Mouse (Mus musculus) inflammation-experienced regulatory T-cells, adult 6 months (primary cell): ENCODE data around the gene Fer. TPM values are rescaled to one million over a fixed set of nuclear protein-coding genes. Genes with fewer than 3 reads are reported as not detected.

Experiments
- ATAC-seq: one replicate; pipeline ENCODE4 v1.8.0; 2017
- polyA plus RNA-seq, 3 experiments: library from polyadenylated mRNA; unstranded; fragments of 100-300 nt; shearing (Covaris generic); gene quantifications; one replicate each; pipeline ENCODE4 v1.2.1; 2017

Gene Fer
- polyA plus RNA-seq, 3 experiments from 2014 or later = 0.91 TPM; not detected in 2

DNA sequence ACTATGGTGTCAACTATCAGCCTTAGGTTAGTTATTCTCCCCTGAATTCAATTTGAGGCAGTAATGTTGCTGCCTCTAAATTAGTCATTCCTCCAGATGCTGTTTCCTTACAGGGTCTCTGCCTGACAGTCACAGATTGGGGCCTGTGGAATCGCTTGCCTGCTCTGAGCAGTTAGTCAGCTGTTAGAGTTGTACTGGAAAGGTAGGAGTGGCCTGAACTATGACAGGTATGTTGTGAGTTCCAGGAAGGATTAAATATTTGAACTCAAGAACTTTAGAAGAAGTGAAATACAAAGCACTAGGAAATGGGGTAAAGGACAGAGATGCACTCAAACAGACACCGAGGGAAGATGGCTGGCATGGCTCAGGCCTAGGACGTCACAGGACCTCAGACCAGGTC lies 233.9 kb downstream of the Fer start:
- no peak for ATAC-seq

DNA sequence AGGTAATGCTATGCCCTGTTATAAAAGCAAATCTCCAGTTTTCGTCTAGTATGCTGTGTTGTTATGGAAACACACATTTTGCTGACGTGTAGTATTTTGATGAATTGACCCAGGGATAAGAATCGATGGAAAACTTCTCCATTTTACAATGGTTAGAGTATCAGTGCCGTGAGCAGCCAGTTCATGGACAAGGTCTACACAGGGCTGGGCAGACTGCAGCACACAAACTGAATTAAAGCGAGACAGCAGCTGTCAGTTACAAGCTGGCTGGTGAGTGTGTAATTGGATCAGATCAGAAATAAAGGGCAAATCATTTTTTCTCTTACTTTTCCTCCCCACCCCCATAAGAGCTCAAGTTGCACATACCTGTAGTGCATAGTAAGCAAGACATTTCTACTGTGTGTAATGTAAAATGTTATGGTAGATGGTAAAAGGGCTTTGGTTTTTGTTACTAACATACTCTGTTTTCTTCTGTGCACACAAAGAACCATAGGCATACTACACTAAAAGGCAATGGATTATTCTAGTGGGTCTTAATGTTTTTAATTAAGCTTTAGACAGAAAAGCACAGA lies 235.0 kb downstream of the Fer start:
- ATAC-seq = no peak

DNA sequence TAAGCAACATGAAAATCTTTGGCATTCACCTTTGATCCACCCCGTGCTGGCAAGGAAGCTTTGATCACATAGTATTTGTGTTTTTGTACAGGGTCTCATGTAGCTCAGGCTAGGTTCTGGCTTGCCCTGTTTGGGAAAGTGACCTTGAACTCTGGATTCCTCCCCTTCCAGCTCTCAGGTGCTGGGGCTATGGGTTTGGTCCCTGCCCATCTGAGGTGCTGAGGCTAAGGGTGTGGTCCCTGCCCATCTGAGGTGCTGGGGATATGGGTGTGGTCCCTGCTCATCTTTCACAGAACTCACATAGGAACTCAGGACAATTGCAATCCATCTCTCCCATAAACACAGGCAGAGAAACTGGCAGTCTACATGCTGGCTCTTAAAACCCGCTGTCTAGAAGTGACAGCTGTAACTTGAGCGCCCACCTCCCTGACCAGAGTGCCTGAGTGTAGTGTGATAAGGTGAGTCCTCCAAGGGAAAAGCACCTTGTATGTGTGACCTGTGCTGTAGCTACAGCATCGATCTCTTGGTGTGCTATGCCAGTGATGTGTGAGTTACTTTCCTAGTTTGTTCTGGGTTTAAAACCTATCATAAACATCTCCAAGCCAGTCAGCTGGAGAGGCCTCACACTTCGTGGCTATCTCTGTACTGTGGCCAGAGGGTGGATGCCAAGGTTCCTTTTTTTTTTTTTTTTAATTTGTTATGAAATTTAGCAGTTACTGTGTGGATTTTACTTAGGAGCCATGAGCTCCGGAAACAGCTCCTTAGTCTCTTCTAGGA lies 236.7 kb downstream of the Fer start:
- ATAC-seq = no peak

DNA sequence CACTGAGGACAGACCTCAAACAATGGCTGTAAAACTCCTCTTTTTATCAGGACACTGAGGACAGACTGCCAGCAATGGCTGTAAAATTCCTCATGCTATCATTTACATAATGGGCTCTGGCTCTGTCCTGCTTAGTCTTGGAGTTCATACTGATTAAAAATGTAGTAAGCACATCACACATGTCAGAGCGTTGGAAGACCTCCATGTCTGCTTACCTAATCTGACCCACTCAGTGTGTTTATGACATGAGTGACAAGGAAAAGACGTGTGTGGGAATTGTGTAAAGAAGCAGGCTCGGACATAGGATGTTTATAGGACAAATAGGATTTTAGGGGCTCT lies 237.3 kb downstream of the Fer start:
- no peak for ATAC-seq

DNA sequence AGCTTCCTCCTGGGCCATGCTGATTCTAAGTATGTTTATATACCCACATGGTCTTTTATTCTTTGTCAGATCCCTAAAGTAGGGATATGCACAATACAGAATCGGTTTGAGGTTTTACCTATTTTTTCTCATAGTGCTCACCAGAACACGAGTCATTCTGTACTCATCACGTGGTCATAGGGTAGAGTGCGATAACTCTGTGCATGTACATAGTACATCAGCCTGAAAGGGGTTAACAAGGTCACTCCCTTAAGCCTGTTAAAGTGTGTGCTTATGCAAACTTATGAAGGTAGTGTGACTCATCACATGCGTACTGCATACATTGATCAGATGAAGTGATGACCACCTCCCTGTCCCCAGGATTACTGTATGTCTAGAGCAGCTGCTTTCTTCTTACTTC lies 245.9 kb downstream of the Fer start:
- no peak for ATAC-seq

DNA sequence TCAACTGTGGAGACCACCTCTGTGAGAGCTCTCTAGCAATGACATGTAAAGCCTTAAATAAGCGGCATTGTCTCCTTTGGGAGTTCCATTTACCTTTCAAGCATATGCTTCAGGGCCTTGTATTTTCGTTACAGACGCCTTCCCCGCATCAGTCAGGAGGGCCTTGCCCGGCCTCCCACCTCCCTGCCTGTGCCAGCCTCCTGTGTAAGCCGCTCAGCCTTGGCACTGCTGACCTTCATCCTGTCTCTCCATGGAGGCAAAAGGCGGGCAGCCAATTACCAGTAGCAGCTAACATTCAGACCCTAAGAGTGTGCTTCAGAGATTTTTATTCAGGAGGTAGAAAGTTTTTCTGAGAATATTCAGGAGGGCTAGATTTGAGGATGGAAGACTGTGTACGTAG lies 247.0 kb downstream of the Fer start:
- no peak for ATAC-seq

DNA sequence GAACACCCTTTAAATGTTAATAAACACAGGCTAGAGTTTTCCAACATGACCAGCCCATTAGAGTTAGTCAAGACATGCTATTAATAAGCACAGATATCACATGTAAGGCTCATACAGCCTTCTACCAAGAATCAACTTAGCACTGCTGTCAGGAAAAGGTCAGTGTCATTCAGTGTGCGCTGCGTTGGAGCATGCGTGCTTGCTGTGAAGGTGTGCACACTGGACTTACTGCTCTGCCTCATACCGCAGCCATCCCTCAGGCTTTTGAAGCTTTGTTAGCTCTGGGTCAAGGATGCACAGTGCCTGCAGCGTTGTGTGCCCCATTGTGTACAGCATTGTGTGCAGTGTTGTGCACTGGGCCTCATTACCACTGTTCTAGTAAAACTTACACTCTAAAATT lies 250.8 kb downstream of the Fer start:
- no peak for ATAC-seq

DNA sequence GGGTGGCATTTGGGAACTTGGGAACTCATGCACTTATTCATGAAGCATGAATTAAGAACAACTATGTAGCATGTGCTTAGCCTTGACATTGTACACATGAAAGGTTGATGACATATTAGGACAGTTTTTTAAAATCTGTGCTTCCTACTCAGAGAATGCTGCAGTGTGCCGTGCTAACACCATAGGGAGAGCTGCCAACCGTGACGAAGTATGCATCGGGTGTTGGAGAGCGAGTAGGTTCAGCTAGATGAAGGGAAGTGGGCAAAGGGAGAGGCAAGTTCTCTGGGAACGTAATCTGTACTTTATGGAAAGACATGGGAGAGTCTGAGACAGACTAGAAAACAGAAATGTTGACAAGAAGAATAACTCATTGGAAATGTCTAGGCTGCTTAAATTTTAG lies 253.9 kb downstream of the Fer start:
- ATAC-seq = no peak

DNA sequence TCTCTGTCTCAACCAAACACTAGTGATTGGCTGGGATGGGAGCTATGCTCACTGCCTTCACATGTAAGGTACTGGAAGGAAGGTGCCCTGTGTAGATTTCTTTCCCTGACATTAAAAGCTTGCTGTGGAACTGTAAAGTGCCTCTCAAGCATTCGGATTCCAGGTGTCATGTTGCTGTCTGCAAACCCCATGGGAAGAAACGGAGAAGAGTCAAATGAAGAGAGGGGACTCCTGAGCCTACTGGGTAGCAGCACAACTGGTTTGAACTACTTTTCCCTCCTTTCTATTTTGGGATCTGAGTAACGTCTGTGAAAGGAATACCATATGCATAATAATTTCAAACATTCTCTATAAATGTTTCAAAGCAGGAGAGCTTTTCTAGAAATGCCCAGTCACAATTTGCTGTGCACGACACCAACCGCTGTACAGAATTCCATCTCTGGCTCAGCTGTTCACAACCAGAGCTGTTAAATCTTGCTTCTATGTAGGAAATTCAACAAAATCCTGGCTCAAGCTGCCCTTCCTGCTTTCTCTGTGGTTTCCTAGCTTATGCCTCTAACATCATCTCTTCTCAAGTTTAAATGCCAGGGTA lies 256.9 kb downstream of the Fer start:
- no peak for ATAC-seq

DNA sequence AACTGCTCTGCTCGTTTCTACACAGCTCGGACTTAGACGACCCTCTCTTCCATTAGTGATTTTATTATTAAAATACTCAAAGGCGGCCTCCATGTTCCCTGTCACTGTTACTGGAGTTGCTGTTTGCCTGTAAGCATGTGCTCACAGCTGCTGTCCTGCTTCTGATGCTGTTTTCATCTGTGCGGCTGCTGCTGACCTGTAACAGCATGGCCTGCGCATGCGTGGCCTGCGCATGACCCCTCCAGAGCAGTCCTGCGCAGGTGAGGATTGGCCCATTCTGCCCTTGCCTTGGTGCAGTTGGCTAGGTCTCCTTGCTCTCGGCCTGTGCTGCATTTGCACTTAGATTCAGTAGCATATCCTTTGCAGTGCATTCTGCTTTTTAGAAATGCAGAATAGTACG lies 259.7 kb downstream of the Fer start:
- no peak for ATAC-seq

DNA sequence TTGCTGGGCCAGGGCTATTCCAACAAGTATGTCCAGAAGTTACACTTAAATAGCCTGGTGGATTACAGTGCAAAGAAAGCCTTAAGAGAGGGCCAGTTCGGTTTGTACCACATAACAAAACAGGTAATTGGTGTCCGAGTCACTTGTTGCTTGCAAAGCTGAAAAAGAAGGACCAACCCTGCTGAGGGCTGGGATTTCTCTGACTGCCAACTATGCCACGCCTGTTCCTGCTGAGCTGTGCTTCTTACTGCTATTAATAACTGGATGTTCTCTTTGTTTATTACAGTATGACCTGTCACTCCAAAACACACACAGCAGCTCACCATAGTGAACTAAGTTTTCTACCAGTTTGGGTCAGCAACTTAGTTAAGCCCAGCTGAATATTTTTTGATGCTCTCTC lies 260.9 kb downstream of the Fer start:
- ATAC-seq = no peak

DNA sequence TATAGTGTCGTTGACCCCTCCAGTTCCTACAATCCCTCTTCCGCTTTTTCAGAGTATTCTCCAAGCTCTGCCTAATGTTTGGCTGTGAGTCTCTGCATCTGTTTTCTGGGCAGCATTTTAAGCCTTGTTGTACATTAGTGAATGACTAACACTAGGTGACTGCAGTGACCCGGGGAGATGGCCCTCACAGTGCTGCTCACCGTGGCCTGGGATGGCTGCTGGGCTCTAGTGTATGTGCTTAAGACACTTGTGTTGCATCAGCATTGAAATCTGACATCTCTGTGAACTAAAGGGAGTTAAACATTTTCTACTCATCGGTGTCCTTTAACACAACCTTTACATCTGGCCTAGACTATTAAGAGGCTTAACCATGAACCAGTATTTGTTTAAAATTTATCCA lies 264.0 kb downstream of the Fer start:
- ATAC-seq = no peak

DNA sequence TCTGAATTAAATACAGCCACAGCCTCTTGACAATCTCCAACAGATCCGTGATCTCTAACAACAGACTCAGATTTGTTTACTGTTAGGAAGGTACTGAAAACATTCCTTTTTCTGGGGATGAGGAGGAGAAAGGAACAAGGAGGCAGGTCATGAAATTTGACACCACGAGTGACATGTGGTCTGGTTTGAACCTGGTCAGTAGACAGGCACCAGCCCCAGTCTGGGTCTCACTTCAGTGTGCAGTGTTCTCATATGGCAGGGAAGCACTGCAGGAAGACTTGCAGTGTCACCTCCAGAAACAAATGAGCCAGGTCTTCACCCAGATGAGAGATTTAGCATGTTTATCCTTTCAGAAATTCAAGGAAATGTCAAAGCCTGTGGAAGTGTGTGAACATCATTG lies 266.9 kb downstream of the Fer start:
- ATAC-seq = no peak

DNA sequence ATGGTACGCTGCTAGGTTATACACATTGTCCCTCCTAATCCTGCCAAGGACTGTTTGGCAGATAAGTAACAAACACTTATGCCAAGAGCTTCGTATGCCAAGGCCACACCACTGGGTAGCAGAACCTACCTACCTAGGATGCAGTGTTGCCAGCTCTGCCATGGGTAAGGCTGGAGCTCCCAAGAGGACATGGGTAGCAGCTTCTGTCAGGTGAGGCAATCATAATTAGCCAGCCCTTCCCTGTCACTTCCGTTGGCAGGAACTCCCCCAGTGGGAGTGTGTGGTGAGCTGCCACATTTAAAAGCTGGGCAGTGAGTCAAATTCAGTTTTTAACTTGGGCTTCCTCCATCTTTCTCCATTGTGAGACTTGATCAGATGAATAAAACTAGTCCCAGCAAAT lies 267.5 kb downstream of the Fer start:
- ATAC-seq = no peak

DNA sequence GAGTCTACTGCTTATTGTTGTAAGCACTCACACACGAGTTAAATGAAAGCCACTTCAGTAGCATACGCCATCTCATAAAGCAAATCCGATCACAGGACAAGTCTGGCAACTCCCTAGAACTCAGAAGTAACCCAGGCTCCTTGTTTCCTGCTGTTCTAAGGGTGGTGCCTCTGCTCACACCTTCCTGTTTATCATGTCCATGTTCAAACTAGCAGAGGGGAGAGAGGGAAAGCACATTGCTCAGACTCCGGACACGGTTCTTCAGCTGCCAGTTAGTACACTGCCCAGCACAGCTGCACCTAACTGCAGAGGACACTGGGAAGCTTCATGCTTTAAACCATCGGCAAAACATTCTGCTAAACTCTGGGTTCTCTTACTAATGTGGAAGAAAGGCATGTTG lies 269.3 kb downstream of the Fer start:
- ATAC-seq = no peak

DNA sequence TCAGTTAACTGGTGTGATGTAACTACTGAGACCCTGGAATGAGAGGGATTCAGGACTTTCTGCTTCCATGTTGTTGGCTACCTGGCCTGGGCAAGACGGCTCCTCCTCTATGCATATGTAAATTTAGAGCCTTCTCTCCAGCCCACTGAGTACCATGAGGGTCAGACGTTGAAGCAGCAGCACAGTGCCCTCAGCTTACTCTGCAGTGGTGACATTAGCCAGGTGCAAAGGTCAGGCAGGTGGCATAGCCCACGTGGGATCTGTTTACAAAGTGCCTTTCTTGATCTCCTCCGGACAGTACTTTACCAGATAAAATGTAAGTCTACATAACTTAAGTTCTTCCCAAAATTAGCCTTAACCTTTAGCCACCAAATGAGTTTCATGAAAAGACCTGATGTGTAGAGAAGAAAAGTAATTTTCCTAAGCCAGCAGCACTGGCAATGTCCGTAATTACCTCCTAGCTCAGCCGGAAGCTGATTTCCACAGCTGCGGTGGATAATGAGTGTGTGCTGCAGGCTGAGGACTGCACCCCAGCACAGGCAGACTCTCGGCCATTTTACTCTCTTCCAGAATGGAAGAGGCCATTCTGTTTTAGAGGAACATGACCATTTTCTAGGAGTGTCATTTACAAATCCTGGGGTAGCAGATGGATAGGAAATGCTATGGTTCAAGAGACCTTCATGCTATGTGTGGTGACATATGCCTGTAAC lies 273.2 kb downstream of the Fer start:
- no peak for ATAC-seq

DNA sequence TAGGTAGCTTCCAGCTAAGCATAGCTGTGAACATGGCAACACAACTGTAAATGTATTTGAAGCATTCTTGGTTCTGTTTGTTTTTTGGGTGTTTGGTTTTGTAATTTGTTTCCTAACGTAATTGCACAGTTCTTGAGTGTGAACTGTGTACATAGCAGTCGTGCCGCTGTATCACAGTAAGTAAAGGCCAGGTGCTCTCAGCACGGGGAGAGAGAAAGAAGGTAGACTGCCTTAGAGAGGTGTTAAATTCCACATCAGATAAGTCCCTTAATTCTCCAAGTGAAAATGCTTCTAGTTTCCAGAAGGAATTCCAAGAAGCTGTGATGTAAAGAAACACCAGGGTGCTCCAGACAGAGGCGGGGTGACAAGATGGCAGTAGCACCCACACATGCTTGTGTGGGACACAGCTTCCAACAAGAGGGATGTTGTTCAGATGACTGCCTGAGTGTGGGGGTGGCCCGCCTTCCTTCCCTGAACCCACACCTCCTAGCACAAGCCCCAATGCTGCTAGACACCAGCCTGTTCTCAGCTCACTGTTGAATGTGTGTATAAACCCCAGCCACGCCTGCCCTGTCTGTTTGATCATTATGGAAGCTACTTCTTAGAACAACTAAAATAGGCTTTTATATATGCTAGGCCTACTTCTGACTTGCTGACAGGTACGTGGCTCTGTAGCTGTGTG lies 275.3 kb downstream of the Fer start:
- ATAC-seq = no peak

DNA sequence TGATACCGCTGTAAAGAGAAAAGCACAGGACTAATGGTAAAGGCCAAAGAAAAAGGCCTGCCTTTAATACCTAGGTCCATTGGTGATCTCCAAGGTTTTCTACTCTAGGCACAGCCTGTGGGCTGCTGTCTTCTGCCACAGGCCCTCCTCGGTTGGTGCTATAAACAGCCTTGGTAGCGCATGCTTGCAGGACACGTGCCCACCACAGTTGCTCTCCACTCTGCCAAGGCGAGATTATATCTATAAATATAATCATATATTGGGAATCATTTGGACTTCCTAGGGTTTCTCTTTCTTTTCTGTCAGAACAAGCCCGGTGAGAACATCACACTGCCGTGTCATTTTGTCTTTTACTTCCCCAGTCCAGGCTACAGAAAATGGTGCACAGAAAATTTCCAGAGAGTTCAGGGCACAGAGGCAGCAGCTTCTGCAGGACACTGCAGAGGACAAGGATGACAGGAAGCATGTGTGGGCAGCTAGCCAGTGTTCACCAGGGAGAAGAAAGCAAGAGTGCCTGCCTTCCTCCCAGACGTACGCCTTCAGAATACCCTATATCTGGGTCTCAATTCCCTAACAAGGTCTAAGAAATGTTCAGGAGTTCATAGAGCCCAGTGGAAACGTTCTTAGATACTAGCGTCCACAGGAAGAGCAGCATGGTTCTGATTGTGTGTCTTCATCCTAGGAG lies 276.5 kb downstream of the Fer start:
- ATAC-seq = no peak

DNA sequence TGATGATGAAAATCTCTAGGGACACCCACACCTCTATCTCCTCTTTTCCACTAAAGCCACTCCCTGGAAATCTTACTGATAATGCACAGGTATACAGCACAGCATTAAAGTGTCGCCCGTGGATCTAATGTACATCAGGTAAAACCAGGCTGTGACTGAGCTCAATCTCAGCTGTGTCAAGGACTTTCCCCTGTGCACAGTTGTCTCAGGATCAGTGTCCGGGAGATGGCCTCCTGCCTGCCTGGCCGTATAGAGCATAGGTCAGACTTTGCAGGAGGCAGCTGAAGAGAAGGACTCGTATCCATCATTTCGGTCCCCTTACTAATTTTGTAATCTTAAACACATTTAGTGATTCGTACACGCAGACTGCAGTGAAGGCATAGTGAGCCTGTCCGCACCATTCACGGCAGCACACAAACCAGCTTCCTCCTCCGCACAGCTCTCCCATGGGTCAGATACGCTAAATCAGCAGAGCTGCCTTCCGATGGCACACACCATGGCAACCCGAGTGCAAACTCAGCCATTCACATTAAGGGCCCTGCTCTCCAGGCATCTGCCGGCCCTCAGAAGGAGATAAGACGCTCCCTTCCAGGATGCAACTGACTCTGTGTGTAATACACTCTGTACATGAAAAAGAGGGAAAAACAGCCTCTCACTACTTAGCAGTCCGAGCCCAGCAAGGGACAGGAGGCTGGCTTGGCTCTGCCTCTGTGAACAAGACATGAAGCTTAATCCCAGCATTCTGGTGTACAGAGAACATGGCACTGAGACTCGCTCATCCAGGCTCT lies 277.4 kb downstream of the Fer start:
- no peak for ATAC-seq

DNA sequence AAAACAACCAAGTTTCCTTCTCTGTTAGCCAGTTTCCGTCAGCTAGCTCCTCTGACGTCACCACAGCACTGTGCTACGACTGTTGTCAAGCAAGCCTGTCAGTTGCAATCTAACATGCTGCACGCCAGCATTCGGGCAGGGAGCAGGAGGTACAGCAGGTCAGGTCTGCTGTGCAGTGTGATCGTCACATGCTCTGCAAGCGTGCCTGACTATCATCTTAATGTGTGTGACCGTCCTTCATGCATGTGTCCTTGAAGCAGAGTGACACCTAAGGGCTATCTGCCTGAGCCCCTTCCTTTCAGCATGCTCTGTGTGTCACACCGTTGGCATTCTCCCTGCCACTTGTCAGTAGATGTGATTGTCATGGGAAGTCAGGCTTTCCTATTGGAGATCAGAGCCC lies 279.0 kb downstream of the Fer start:
- ATAC-seq = no peak

DNA sequence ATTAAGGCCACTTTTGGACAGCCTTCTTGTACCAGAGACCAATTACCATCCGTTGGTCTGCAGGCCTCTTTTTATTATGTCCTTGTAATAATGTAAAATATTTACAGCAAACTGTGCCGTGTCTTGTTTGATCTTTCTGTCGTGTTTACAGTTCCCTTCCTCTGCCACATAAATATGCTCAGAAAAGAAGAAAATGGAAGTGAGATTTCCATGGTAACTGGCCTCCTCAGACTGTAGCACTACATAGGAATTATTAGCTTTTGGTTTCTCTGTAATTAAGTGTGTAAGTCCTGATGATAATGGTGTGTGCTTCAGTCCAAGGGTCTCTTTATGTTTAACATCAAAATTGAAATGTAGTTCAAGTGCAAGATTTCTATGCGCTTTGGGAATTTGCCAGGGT lies 283.5 kb downstream of the Fer start:
- ATAC-seq = no peak

DNA sequence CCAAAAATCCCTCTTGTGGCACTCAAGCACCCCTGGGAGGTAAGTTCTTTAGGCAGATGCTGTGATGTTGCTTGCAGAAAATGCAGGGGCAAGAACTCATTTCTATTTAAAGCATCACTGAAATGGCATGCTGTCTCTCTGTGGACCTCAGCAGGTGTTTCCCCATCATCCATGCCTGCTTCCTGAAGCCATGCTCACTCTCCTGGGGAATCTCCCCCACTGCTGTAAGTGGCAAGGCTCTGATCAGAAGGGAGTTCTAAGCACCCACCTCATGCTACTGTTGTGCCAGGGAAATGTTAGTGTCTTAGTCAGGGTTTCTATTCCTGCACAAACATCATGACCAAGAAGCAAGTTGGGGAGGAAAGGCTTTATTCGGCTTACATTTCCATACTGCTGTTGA lies 287.9 kb downstream of the Fer start:
- ATAC-seq = no peak
